Mouse (Mus musculus) kidney, embryonic 16.5 days (tissue): ENCODE measurements around the gene Nek8. TPM values are rescaled to one million over a fixed set of nuclear protein-coding genes. Genes with fewer than 3 reads are reported as not detected.
A peak's percentile ranks its signal among the peaks of the same experiment; 100 is the strongest.
"Not testable (repeated sequence)": the region's sequence is repeated elsewhere in the genome, so short reads cannot be mapped to it uniquely, and the experiment has no call there.

Experiments
- ATAC-seq: fragments of 200-750 bp; cut with Nextera tagmentation; 2 replicates; pipeline ENCODE4 v1.8.0; 2017; ENCODE audit warnings: moderate TSS enrichment; ENCODE audit not compliant: low FRiP score, low TSS enrichment
- H3K27ac ChIP-seq: fragments of 300-500 bp; sonication (generic); 2 replicates; pipeline ENCODE4 v1.5.1; 2014; ENCODE audit warnings: low read length
- H3K27me3 ChIP-seq: fragments of 300-500 bp; sonication (generic); 2 replicates; pipeline ENCODE4 v1.6.1; 2014; ENCODE audit warnings: low read length, control low read depth, mixed read lengths; ENCODE audit not compliant: insufficient read depth
- H3K36me3 ChIP-seq: fragments of 300-500 bp; sonication (generic); 2 replicates; pipeline ENCODE4 v1.6.1; 2014; ENCODE audit warnings: low read length, control low read depth, mixed read lengths; ENCODE audit not compliant: insufficient read depth
- H3K4me1 ChIP-seq: fragments of 300-500 bp; sonication (generic); 2 replicates; pipeline ENCODE4 v1.6.1; 2014; ENCODE audit warnings: low read length, control low read depth, mixed read lengths; ENCODE audit not compliant: insufficient read depth
- H3K4me2 ChIP-seq: fragments of 300-500 bp; sonication (generic); replicated peaks from 2 replicates; pipeline ENCODE4 v1.6.1; 2014; ENCODE audit warnings: low read depth, low read length
- H3K4me3 ChIP-seq: fragments of 300-500 bp; sonication (generic); 2 replicates; pipeline ENCODE4 v1.5.1; 2014; ENCODE audit warnings: mild to moderate bottlenecking, low read length
- H3K9ac ChIP-seq: fragments of 300-500 bp; sonication (generic); replicated peaks from 2 replicates; pipeline ENCODE4 v1.6.1; 2014; ENCODE audit warnings: low read length
- H3K9me3 ChIP-seq: fragments of 300-500 bp; sonication (generic); 2 replicates; pipeline ENCODE4 v1.6.1; 2016; ENCODE audit warnings: low read length, control low read depth
- WGBS: fragments of 180-500 bp; shearing (Covaris S2); extraction: QIAGEN DNeasy Blood & Tissue Kit; methylation state at CpG from one replicate; pipeline ENCODE4 v1.1.7; 2014; 5-methylcytosine and 5-hydroxymethylcytosine counted together
- polyA plus RNA-seq: library from polyadenylated mRNA; unstranded; fragments of >200 nt; fragmentation: Nextera tagmentation; extraction: Ambion mirVana; gene quantifications from 2 replicates; pipeline ENCODE4 v1.2.1, GENCODE M21; 2015

Gene Nek8
- polyA plus RNA-seq, 1 experiment from 2014 or later, result 29.1 TPM

DNA sequence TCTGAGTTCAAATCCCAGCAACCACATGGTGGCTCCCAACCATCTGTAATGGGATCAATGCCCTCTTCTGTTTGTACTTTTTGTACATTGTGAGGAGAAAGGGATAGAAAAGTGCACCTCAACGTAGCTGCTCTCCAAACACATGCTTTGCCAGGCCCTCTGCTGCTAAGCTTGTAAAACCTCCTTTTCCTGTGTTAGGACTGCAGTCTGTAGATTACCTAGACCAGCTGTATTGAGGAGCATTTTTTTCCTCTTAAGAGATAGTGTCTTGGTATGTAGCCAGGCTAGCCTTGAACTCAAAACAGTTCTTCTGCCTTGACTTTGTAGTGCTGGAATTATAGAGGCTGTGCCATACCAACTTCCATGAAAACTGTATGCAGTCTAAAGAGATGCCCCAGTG, 40.3 kb downstream of the Nek8 start:
- no peak overlapping the region for H3K27ac ChIP-seq
- no peaks in the 10 kb centered on the region for H3K27me3 ChIP-seq
- no peak for ATAC-seq
- no peak overlapping the region for H3K9ac ChIP-seq
- no peaks in the 10 kb centered on the region for H3K9me3 ChIP-seq
- 86% methylated on average over 1 of the region's 1 CpGs for WGBS
- H3K4me1 ChIP-seq, result no peaks in the 10 kb centered on the region
- H3K4me3 ChIP-seq, result no peak overlapping the region
- no peaks in the 10 kb centered on the region for H3K36me3 ChIP-seq
- no peak overlapping the region for H3K4me2 ChIP-seq

GRCm38 (mm10) chr11:78135314-78135713, 41.2 kb downstream of the Nek8 start:
- not testable (repeated sequence) for H3K36me3 ChIP-seq, H3K4me3 ChIP-seq, H3K9ac ChIP-seq, H3K27ac ChIP-seq, H3K4me2 ChIP-seq, ATAC-seq, H3K9me3 ChIP-seq, H3K4me1 ChIP-seq, H3K27me3 ChIP-seq
- WGBS, result 74% methylated on average over 7 of the region's 7 CpGs

DNA sequence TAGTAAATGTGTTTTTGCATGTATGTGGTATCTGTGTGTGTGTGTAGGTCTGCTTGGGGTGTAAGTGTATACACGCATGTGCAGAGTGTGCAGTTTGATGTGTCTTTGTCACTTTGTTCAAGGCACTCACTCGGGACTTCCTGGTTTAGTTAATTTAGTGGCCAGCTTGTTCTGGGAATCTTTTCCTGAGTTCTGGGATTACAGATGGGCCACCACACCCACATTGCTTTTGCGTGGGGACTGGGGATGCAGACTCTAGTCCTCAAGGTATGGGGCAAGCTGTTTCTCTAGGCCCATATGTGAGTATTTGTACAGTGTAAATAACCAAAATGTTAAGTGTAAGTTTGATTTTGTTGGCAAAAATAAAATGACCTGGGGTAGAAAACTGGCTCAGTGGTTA, 42.1 kb downstream of the Nek8 start:
- no peak overlapping the region for H3K4me3 ChIP-seq
- no peaks in the 10 kb centered on the region for H3K36me3 ChIP-seq
- no peak overlapping the region for H3K4me2 ChIP-seq
- no peaks in the 10 kb centered on the region for H3K9me3 ChIP-seq
- no peak for ATAC-seq
- WGBS, result 82% methylated on average over 3 of the region's 3 CpGs
- no peak overlapping the region for H3K9ac ChIP-seq
- H3K27me3 ChIP-seq, result no peaks in the 10 kb centered on the region
- no peak overlapping the region for H3K27ac ChIP-seq
- H3K4me1 ChIP-seq, result no peaks in the 10 kb centered on the region

GRCm38 (mm10) chr11:78133915-78134314, 42.6 kb downstream of the Nek8 start:
- Histone ChIP-seq H3K27me3 (no peaks in the 10 kb centered on the region), H3K4me1 (no peaks in the 10 kb centered on the region), H3K9me3 (no peaks in the 10 kb centered on the region), H3K27ac (no peak overlapping the region), H3K36me3 (no peaks in the 10 kb centered on the region), H3K9ac (no peak overlapping the region), H3K4me2 (no peak overlapping the region), H3K4me3 (no peak overlapping the region)
- no peak for ATAC-seq
- 89% methylated on average over 6 of the region's 6 CpGs for WGBS

DNA sequence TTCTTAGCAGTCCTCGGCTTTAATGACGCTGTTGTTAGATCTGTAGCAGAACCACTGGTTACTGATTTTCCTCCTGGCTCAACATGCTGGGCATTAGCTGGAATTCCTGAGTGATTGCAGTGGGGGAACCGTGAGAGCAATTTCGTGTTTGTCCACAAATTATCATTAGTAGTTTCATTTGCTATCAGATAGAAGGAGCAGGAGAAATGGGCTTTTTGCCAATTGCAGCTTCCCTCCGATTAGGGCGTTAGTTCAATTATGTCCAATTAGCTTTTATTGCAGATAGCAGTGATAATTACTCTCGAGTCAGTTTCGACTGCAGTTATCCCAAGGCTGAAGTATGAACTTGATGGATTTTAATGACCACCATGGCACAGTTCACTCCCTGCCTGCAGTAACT, 47.0 kb downstream of the Nek8 start:
- 62% methylated on average over 8 of the region's 8 CpGs for WGBS
- Histone ChIP-seq H3K9me3 (no peaks in the 10 kb centered on the region), H3K27me3 (no peaks in the 10 kb centered on the region), H3K36me3 (no peaks in the 10 kb centered on the region), H3K4me3 (no peak overlapping the region), H3K4me2 (no peak overlapping the region), H3K27ac (no peak overlapping the region), H3K4me1 (peaks cover 17% of the 10 kb centered on the region; the same call in 1 of the 2 replicates), H3K9ac (no peak overlapping the region)
- ATAC-seq, result no peak

DNA sequence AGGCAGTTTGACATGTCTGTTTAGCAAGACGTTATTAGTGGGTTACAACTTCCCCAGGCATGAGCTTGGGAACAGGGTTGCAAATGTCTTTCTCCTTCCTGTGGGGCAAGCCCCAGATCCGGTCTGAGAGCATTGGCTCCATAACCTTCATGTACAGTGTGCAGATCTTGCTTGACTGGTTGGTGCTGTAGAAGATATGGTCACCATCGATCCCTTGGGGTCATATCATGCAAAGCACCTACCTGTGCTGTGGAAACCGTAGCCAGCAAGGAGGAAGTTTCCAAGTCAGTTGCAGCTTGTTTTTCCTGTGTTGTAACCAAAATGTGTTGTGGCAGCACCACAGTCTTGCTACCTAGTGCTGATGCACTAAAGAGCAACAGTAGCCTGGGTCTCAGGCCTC, 49.7 kb downstream of the Nek8 start:
- no peak for ATAC-seq
- 70% methylated on average over 4 of the region's 4 CpGs for WGBS
- Histone ChIP-seq H3K4me3 (no peak overlapping the region), H3K9me3 (no peaks in the 10 kb centered on the region), H3K27me3 (no peaks in the 10 kb centered on the region), H3K4me2 (no peak overlapping the region), H3K27ac (no peak overlapping the region), H3K4me1 (peaks cover 17% of the 10 kb centered on the region; the same call in 1 of the 2 replicates), H3K36me3 (no peaks in the 10 kb centered on the region), H3K9ac (no peak overlapping the region)

DNA sequence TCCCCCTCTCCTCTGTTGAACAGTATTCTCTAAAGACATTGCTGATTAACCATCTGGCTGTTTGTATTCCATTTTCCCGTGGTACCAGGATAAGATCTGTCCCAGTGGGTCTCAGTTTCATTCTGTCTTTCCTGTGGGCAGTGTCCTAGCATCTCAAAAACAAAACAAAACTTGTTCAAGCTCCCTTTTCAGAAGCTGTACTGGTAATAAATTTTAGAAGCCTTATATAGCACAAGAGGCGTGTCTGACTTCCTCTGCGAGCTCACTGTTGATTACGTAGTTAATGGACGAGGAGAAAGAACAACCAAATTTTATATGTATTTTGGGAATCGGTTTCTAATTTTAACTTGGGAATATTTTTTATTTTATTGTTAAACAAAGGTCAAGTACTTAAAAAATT, 50.8 kb downstream of the Nek8 start:
- H3K36me3 ChIP-seq, result no peaks in the 10 kb centered on the region
- no peak for ATAC-seq
- peak overlapping the region; percentile 29 for H3K27ac ChIP-seq
- 0 out of 2 replicates have a peak overlapping the region, but pooled peaks have one; percentile 4 for H3K4me2 ChIP-seq
- H3K4me1 ChIP-seq, result peaks cover 25% of the 10 kb centered on the region
- H3K9ac ChIP-seq, result no peak overlapping the region
- no peaks in the 10 kb centered on the region for H3K9me3 ChIP-seq
- 30% methylated on average over 6 of the region's 6 CpGs for WGBS
- H3K27me3 ChIP-seq, result no peaks in the 10 kb centered on the region
- no peak overlapping the region for H3K4me3 ChIP-seq

GRCm38 (mm10) chr11:78123782-78124181, 52.7 kb downstream of the Nek8 start:
- Histone ChIP-seq H3K27ac (no peak overlapping the region), H3K27me3 (no peaks in the 10 kb centered on the region), H3K36me3 (no peaks in the 10 kb centered on the region), H3K9me3 (no peaks in the 10 kb centered on the region), H3K4me3 (no peak overlapping the region), H3K4me1 (peaks cover 35% of the 10 kb centered on the region), H3K9ac (no peak overlapping the region), H3K4me2 (no peak overlapping the region)
- no peak for ATAC-seq

- no peak for ATAC-seq
- 85% methylated on average over 4 of the region's 4 CpGs for WGBS
- H3K4me3 ChIP-seq, result no peak overlapping the region
- peaks cover 35% of the 10 kb centered on the region for H3K4me1 ChIP-seq
- no peak overlapping the region for H3K9ac ChIP-seq
- H3K36me3 ChIP-seq, result no peaks in the 10 kb centered on the region
- no peaks in the 10 kb centered on the region for H3K27me3 ChIP-seq
- no peak overlapping the region for H3K27ac ChIP-seq
- H3K9me3 ChIP-seq, result no peaks in the 10 kb centered on the region
- no peak overlapping the region for H3K4me2 ChIP-seq
Measured at GRCm38 (mm10) chr11:78122815-78123214, 53.7 kb downstream of the Nek8 start.

- WGBS, result 31% methylated on average over 5 of the region's 5 CpGs
- ATAC-seq, result no peak
- no peak overlapping the region for H3K27ac ChIP-seq
Measured at GRCm38 (mm10) chr11:78121176-78121575, 55.3 kb downstream of the Nek8 start.

DNA sequence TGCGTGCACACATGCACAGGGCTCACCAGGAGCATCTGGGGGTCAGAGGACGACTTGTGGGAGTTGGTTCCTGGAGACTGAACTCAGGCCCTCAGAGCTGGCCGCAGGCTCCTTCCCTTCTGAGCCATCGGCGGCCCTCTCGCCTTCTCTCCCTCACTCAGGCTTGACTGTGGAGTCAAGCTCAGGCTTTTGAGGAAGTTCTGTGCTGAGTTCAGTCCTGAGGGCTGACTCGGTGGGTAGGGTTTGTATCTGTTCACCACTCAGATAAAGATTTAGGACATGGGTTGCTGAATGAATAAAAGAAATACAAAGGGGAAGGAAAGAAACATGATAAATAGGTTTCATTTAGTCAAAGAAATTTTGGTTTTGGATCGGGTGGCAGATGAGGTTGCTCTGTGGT, 56.6 kb downstream of the Nek8 start:
- ATAC-seq, result no peak
- 63% methylated on average over 8 of the region's 8 CpGs for WGBS
- H3K4me2 ChIP-seq, result no peak overlapping the region
- no peak overlapping the region for H3K9ac ChIP-seq
- no peaks in the 10 kb centered on the region for H3K36me3 ChIP-seq
- H3K4me3 ChIP-seq, result no peak overlapping the region
- no peaks in the 10 kb centered on the region for H3K27me3 ChIP-seq
- H3K9me3 ChIP-seq, result no peaks in the 10 kb centered on the region
- no peak overlapping the region for H3K27ac ChIP-seq
- H3K4me1 ChIP-seq, result peaks cover 29% of the 10 kb centered on the region

More at GRCm38 (mm10) chr11:78121176-78121575, 55.3 kb downstream of the Nek8 start:
- Histone ChIP-seq H3K4me3 (no peak overlapping the region), H3K9ac (no peak overlapping the region), H3K36me3 (no peaks in the 10 kb centered on the region), H3K4me2 (no peak overlapping the region), H3K27me3 (no peaks in the 10 kb centered on the region), H3K4me1 (peaks cover 39% of the 10 kb centered on the region), H3K9me3 (no peaks in the 10 kb centered on the region)
